Mouse (Mus musculus): ENCODE data around the gene Atp5h. TPM values are rescaled to one million over a fixed set of nuclear protein-coding genes. Genes with fewer than 3 reads are reported as not detected.
A peak's percentile ranks its signal among the peaks of the same experiment; 100 is the strongest.
"Not testable (repeated sequence)": the region's sequence is repeated elsewhere in the genome, so short reads cannot be mapped to it uniquely, and the experiment has no call there.

The Atp5h gene
- polyA plus RNA-seq, 1 experiment from 2014 or later = 1,025 TPM

DNA sequence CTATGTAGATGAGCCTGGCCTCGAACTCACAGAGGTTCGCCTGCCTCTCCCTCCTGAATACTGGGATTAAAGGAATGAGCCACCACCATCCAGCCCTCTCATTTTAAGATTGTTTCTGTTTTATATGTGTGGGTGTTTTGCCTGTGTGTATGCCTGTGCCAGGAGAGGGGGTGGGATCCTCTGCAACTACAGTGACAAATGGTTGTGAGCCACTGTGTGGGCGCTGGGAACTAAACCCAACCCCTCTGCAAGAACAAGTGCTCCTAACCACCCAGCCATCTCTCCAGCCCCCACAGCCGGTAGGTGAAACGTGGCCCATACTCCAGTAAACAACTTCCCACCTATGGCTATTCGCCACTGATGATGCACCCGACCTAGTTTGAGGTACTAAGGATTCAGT lies 28.4 kb downstream of the Atp5h start:
- no peaks in the 10 kb centered on the region for H3K4me1 ChIP-seq (ENCODE audit: control insufficient read depth, insufficient read depth, low read length)
- no peak for ATAC-seq
- H3K36me3 ChIP-seq (ENCODE audit: control insufficient read depth, insufficient read depth, low read length) = peaks cover 4% of the 10 kb centered on the region; the same call in 1 of the 2 replicates
- H3K27ac ChIP-seq (ENCODE audit: low read length) = no peak overlapping the region
- H3K4me3 ChIP-seq (ENCODE audit: low read length) = no peak overlapping the region
- no peak overlapping the region for H3K4me2 ChIP-seq (ENCODE audit: low read depth, low read length)
- WGBS = 92% methylated on average over 7 of the region's 7 CpGs
- no peak overlapping the region for H3K9ac ChIP-seq (ENCODE audit: low read depth, low read length)
- H3K9me3 ChIP-seq (ENCODE audit: control insufficient read depth, low read length) = no peaks in the 10 kb centered on the region
- no peaks in the 10 kb centered on the region for H3K27me3 ChIP-seq (replicated peaks; ENCODE audit: control insufficient read depth, insufficient read depth, low read length)

GRCm38 (mm10) chr11:115386859-115387258 lies 32.9 kb downstream of the Atp5h start:
- 93% methylated on average over 3 of the region's 3 CpGs for WGBS
- H3K9ac ChIP-seq (ENCODE audit: low read depth, low read length); H3K9me3 ChIP-seq (ENCODE audit: control insufficient read depth, low read length); H3K27me3 ChIP-seq (replicated peaks; ENCODE audit: control insufficient read depth, insufficient read depth, low read length); H3K4me3 ChIP-seq (ENCODE audit: low read length); H3K4me2 ChIP-seq (ENCODE audit: low read depth, low read length); ATAC-seq; H3K36me3 ChIP-seq (ENCODE audit: control insufficient read depth, insufficient read depth, low read length); H3K27ac ChIP-seq (ENCODE audit: low read length): not testable (repeated sequence)
- H3K4me1 ChIP-seq (ENCODE audit: control insufficient read depth, insufficient read depth, low read length) = peaks cover 20% of the 10 kb centered on the region

- 84% methylated on average over 5 of the region's 5 CpGs for WGBS
- Histone ChIP-seq H3K9ac (ENCODE audit: low read depth, low read length) (no peak overlapping the region), H3K4me3 (ENCODE audit: low read length) (no peak overlapping the region), H3K36me3 (ENCODE audit: control insufficient read depth, insufficient read depth, low read length) (no peaks in the 10 kb centered on the region), H3K4me1 (ENCODE audit: control insufficient read depth, insufficient read depth, low read length) (peaks cover 27% of the 10 kb centered on the region), H3K4me2 (ENCODE audit: low read depth, low read length) (0 out of 2 replicates have a peak overlapping the region, but pooled peaks have one; percentile 9), H3K27me3 (replicated peaks; ENCODE audit: control insufficient read depth, insufficient read depth, low read length) (no peaks in the 10 kb centered on the region), H3K27ac (ENCODE audit: low read length) (peak overlapping the region; percentile 39; the same call in 1 of the 2 replicates), H3K9me3 (ENCODE audit: control insufficient read depth, low read length) (no peaks in the 10 kb centered on the region)
- no peak for ATAC-seq
Measured at GRCm38 (mm10) chr11:115384587-115384986, 35.2 kb downstream of the Atp5h start.

GRCm38 (mm10) chr11:115383701-115384474 lies 35.9 kb downstream of the Atp5h start:
- H3K4me2 ChIP-seq (ENCODE audit: low read depth, low read length) = peak overlapping the region; percentile 82
- peak overlapping the region; percentile 39 for H3K27ac ChIP-seq (ENCODE audit: low read length)
- peak overlapping the region; percentile 36; the same call in 1 of the 2 replicates for H3K9ac ChIP-seq (ENCODE audit: low read depth, low read length)
- no peaks in the 10 kb centered on the region for H3K36me3 ChIP-seq (ENCODE audit: control insufficient read depth, insufficient read depth, low read length)
- peaks cover 27% of the 10 kb centered on the region for H3K4me1 ChIP-seq (ENCODE audit: control insufficient read depth, insufficient read depth, low read length)
- ATAC-seq = no peak
- H3K4me3 ChIP-seq (ENCODE audit: low read length) = peak overlapping the region; percentile 78; the same call in 1 of the 2 replicates
- WGBS = 51% methylated on average over 16 of the region's 16 CpGs
- no peaks in the 10 kb centered on the region for H3K9me3 ChIP-seq (ENCODE audit: control insufficient read depth, low read length)
- no peaks in the 10 kb centered on the region for H3K27me3 ChIP-seq (replicated peaks; ENCODE audit: control insufficient read depth, insufficient read depth, low read length)

- no peaks in the 10 kb centered on the region for H3K27me3 ChIP-seq (replicated peaks; ENCODE audit: control insufficient read depth, insufficient read depth, low read length)
- no peak overlapping the region for H3K27ac ChIP-seq (ENCODE audit: low read length)
- no peaks in the 10 kb centered on the region for H3K36me3 ChIP-seq (ENCODE audit: control insufficient read depth, insufficient read depth, low read length)
- H3K4me2 ChIP-seq (ENCODE audit: low read depth, low read length) = peak overlapping the region; percentile 82
- H3K9me3 ChIP-seq (ENCODE audit: control insufficient read depth, low read length) = 0 out of 2 replicates have a peak, but pooled peaks cover 1% of the 10 kb centered on the region
- peaks cover 27% of the 10 kb centered on the region for H3K4me1 ChIP-seq (ENCODE audit: control insufficient read depth, insufficient read depth, low read length)
- ATAC-seq = no peak
- H3K4me3 ChIP-seq (ENCODE audit: low read length) = peak overlapping the region; percentile 78
- 23% methylated on average over 5 of the region's 5 CpGs for WGBS
- H3K9ac ChIP-seq (ENCODE audit: low read depth, low read length) = peak overlapping the region; percentile 85
Measured at GRCm38 (mm10) chr11:115382891-115383290, 36.9 kb downstream of the Atp5h start.

- no peaks in the 10 kb centered on the region for H3K36me3 ChIP-seq (ENCODE audit: control insufficient read depth, insufficient read depth, low read length)
- H3K27me3 ChIP-seq (replicated peaks; ENCODE audit: control insufficient read depth, insufficient read depth, low read length) = no peaks in the 10 kb centered on the region
- WGBS = 0% methylated on average over 69 of the region's 76 CpGs
- peak within 1 kb of the TSS; percentile 82 for H3K4me2 ChIP-seq (ENCODE audit: low read depth, low read length)
- peaks cover 27% of the 10 kb centered on the region for H3K4me1 ChIP-seq (ENCODE audit: control insufficient read depth, insufficient read depth, low read length)
- H3K27ac ChIP-seq (ENCODE audit: low read length) = peak within 1 kb of the TSS; percentile 83
- H3K9me3 ChIP-seq (ENCODE audit: control insufficient read depth, low read length) = 0 out of 2 replicates have a peak, but pooled peaks cover 2% of the 10 kb centered on the region
- H3K9ac ChIP-seq (ENCODE audit: low read depth, low read length) = peak within 1 kb of the TSS; percentile 85
- ATAC-seq = peak; percentile 96
- peak within 1 kb of the TSS; percentile 78 for H3K4me3 ChIP-seq (ENCODE audit: low read length)
Measured at GRCm38 (mm10) chr11:115381743-115382539, 37.8 kb downstream of the Atp5h start, which contains the start of gene Cdr2l. Cdr2l (plus strand) TSS chr11:115381916.

GRCm38 (mm10) chr11:115381276-115381675 lies 38.5 kb downstream of the Atp5h start:
- H3K4me1 ChIP-seq (ENCODE audit: control insufficient read depth, insufficient read depth, low read length) = peaks cover 27% of the 10 kb centered on the region
- 0 out of 2 replicates have a peak, but pooled peaks cover 2% of the 10 kb centered on the region for H3K9me3 ChIP-seq (ENCODE audit: control insufficient read depth, low read length)
- ATAC-seq = no peak
- WGBS = 16% methylated on average over 9 of the region's 9 CpGs
- peak overlapping the region; percentile 82 for H3K4me2 ChIP-seq (ENCODE audit: low read depth, low read length)
- H3K27me3 ChIP-seq (replicated peaks; ENCODE audit: control insufficient read depth, insufficient read depth, low read length) = no peaks in the 10 kb centered on the region
- H3K9ac ChIP-seq (ENCODE audit: low read depth, low read length) = peak overlapping the region; percentile 85
- H3K36me3 ChIP-seq (ENCODE audit: control insufficient read depth, insufficient read depth, low read length) = no peaks in the 10 kb centered on the region
- peak overlapping the region; percentile 78 for H3K4me3 ChIP-seq (ENCODE audit: low read length)
- H3K27ac ChIP-seq (ENCODE audit: low read length) = peak overlapping the region; percentile 83

DNA sequence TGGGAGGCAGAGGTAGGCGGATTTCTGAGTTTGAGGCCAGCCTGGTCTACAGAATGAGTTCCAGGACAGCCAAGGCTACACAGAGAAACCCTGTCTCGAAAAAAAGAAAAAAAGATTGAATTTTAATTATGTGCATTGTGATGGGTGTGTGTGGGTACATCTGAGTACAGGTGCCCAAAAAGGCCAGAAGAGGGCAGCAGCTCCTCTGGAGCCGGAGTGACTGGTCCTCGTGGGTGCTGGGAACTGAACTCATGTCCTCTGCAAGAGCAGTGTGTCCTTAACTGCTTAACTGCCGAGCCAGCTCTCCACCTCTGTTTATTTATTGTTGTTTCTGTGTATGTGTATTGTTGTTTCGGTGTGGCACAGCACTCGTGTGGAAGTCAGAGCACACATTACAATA lies 41.9 kb downstream of the Atp5h start:
- Histone ChIP-seq H3K9ac (ENCODE audit: low read depth, low read length) (no peak overlapping the region), H3K9me3 (ENCODE audit: control insufficient read depth, low read length) (0 out of 2 replicates have a peak, but pooled peaks cover 2% of the 10 kb centered on the region), H3K4me3 (ENCODE audit: low read length) (no peak overlapping the region), H3K27me3 (replicated peaks; ENCODE audit: control insufficient read depth, insufficient read depth, low read length) (peaks cover 17% of the 10 kb centered on the region; the same call in 1 of the 2 replicates), H3K4me2 (ENCODE audit: low read depth, low read length) (no peak overlapping the region), H3K4me1 (ENCODE audit: control insufficient read depth, insufficient read depth, low read length) (peaks cover 18% of the 10 kb centered on the region), H3K36me3 (ENCODE audit: control insufficient read depth, insufficient read depth, low read length) (no peaks in the 10 kb centered on the region), H3K27ac (ENCODE audit: low read length) (no peak overlapping the region)
- 83% methylated on average over 7 of the region's 7 CpGs for WGBS
- ATAC-seq = no peak

DNA sequence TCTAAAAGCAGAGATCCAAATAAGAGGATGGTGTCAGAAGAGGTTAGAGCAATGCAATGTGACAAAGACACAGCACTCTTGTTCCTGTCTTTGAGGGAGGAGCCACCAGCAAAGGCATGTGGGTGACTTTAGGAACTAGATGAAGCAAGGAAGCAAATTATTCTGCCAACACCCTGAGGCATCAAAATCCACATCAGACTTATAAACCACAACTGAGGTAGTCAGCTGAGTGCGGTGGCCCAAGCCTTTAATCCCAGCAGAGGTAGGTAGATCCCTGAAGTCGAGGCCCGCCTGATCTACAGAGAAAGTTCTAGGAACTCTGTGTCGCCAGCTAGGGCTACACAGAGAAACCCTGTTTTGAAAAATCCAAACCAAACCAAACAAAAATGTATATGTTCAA lies 42.5 kb downstream of the Atp5h start:
- H3K4me1 ChIP-seq (ENCODE audit: control insufficient read depth, insufficient read depth, low read length) = peaks cover 16% of the 10 kb centered on the region
- 85% methylated on average over 4 of the region's 4 CpGs for WGBS
- no peak overlapping the region for H3K27ac ChIP-seq (ENCODE audit: low read length)
- no peak overlapping the region for H3K4me2 ChIP-seq (ENCODE audit: low read depth, low read length)
- no peak for ATAC-seq
- no peak overlapping the region for H3K9ac ChIP-seq (ENCODE audit: low read depth, low read length)
- H3K27me3 ChIP-seq (replicated peaks; ENCODE audit: control insufficient read depth, insufficient read depth, low read length) = peaks cover 17% of the 10 kb centered on the region; the same call in 1 of the 2 replicates
- no peak overlapping the region for H3K4me3 ChIP-seq (ENCODE audit: low read length)
- H3K9me3 ChIP-seq (ENCODE audit: control insufficient read depth, low read length) = 0 out of 2 replicates have a peak, but pooled peaks cover 2% of the 10 kb centered on the region
- no peaks in the 10 kb centered on the region for H3K36me3 ChIP-seq (ENCODE audit: control insufficient read depth, insufficient read depth, low read length)
